Mouse (Mus musculus) heart, postnatal 0 days (tissue): ENCODE results near the gene Nek7. TPM values are rescaled to one million over a fixed set of nuclear protein-coding genes. Genes with fewer than 3 reads are reported as not detected.

Source experiments
- ATAC-seq: fragments of 200-750 bp; cut with Nextera tagmentation; 2 replicates; pipeline ENCODE4 v1.8.0; 2017; ENCODE audit warnings: low read depth, moderate number of reproducible peaks, moderate library complexity; ENCODE audit not compliant: insufficient read depth
- DNase-seq: peaks from one replicate; pipeline ENCODE4 v3.0.0-alpha.2; 2016; ENCODE audit warnings: low spot score
- H3K27ac ChIP-seq: fragments of 300-500 bp; sonication (generic); 2 replicates; pipeline ENCODE4 v1.5.1; 2014; ENCODE audit warnings: low read depth, mild to moderate bottlenecking
- H3K27me3 ChIP-seq: fragments of 300-500 bp; sonication (generic); 2 replicates; pipeline ENCODE4 v1.6.1; 2014; ENCODE audit warnings: low read length, mixed read lengths; ENCODE audit not compliant: control insufficient read depth, insufficient read depth
- H3K36me3 ChIP-seq: fragments of 300-500 bp; sonication (generic); replicated peaks from 2 replicates; pipeline ENCODE4 v1.6.1; 2014; ENCODE audit warnings: low read length, mixed read lengths; ENCODE audit not compliant: control insufficient read depth, insufficient read depth
- H3K4me1 ChIP-seq: fragments of 300-500 bp; sonication (generic); 2 replicates; pipeline ENCODE4 v1.6.1; 2014; ENCODE audit warnings: antibody characterized with exemption; ENCODE audit not compliant: control insufficient read depth, insufficient read depth
- H3K4me2 ChIP-seq: fragments of 300-500 bp; sonication (generic); 2 replicates; pipeline ENCODE4 v1.6.1; 2014; ENCODE audit warnings: low read depth, mild to moderate bottlenecking, low read length, moderate library complexity
- H3K4me3 ChIP-seq: fragments of 300-500 bp; sonication (generic); 2 replicates; pipeline ENCODE4 v1.5.1; 2014; ENCODE audit warnings: low read depth, low read length
- H3K9ac ChIP-seq: fragments of 300-500 bp; sonication (generic); replicated peaks from 2 replicates; pipeline ENCODE4 v1.6.1; 2014; ENCODE audit warnings: low read depth, low read length, mixed read lengths
- H3K9me3 ChIP-seq: fragments of 300-500 bp; sonication (generic); replicated peaks from 2 replicates; pipeline ENCODE4 v1.6.1; 2016; ENCODE audit warnings: low read length; ENCODE audit not compliant: control insufficient read depth
- CTCF ChIP-seq: IDR thresholded peaks from 2 replicates; pipeline ENCODE4 v1.5.1; 2016; ENCODE audit warnings: antibody characterized with exemption, control low read depth, low read depth
- EP300 ChIP-seq: IDR thresholded peaks from 2 replicates; pipeline ENCODE4 v1.6.1; 2016; ENCODE audit warnings: antibody characterized with exemption, low read depth
- WGBS: fragments of 180-500 bp; shearing (Covaris S2); extraction: QIAGEN DNeasy Blood & Tissue Kit; methylation state at CpG from one replicate; pipeline ENCODE4 v1.1.7; 2014; 5-methylcytosine and 5-hydroxymethylcytosine counted together
- polyA plus RNA-seq: library from polyadenylated mRNA; unstranded; fragments of >200 nt; fragmentation: Nextera tagmentation; extraction: Ambion mirVana; gene quantifications from 2 replicates; pipeline ENCODE4 v1.2.1, GENCODE M21; 2015
- total RNA-seq: library from RNA; depleted of rRNA; stranded (reverse); fragments of >200 nt; gene quantifications from 2 replicates; pipeline ENCODE4 v1.2.3, GENCODE M21; 2014; ENCODE audit warnings: low replicate concordance

Nek7 gene
- total and polyA plus RNA-seq, 2 experiments from 2014 or later: 43.8 to 44.6 TPM

GRCm38 (mm10) chr1:138623870-138624269, 3.9 kb upstream of the Nek7 start:
- Histone ChIP-seq H3K9me3 (no peaks in the 10 kb centered on the region), H3K4me2 (no peak overlapping the region), H3K4me3 (no peak overlapping the region), H3K27me3 (no peaks in the 10 kb centered on the region), H3K27ac (no peak overlapping the region), H3K4me1 (no peaks in the 10 kb centered on the region), H3K9ac (no peak overlapping the region), H3K36me3 (no peaks in the 10 kb centered on the region)
- ATAC-seq (no peak), DNase-seq (no peak)
- TF ChIP-seq CTCF: no peak
- no peak for TF ChIP-seq EP300
- 74% methylated on average over 1 of the region's 1 CpGs for WGBS

GRCm38 (mm10) chr1:138622831-138623230, 2.9 kb upstream of the Nek7 start:
- DNase-seq (no peak), ATAC-seq (no peak)
- no peak for TF ChIP-seq EP300
- TF ChIP-seq CTCF: no peak
- Histone ChIP-seq H3K36me3 (no peaks in the 10 kb centered on the region), H3K4me3 (no peak overlapping the region), H3K27me3 (no peaks in the 10 kb centered on the region), H3K4me1 (peaks cover 5% of the 10 kb centered on the region; the same call in 1 of the 2 replicates), H3K9me3 (no peaks in the 10 kb centered on the region), H3K4me2 (no peak overlapping the region), H3K27ac (no peak overlapping the region), H3K9ac (no peak overlapping the region)
- WGBS: 67% methylated on average over 5 of the region's 5 CpGs

- no peak overlapping the region for H3K27ac ChIP-seq
- no peaks in the 10 kb centered on the region for H3K36me3 ChIP-seq
- ATAC-seq (no peak), DNase-seq (peak; percentile 44)
- H3K9me3 ChIP-seq: no peaks in the 10 kb centered on the region
- WGBS: 32% methylated on average over 3 of the region's 3 CpGs
- no peaks in the 10 kb centered on the region for H3K27me3 ChIP-seq
- no peak overlapping the region for H3K9ac ChIP-seq
- H3K4me1 ChIP-seq: peaks cover 5% of the 10 kb centered on the region; the same call in 1 of the 2 replicates
- H3K4me3 ChIP-seq: no peak overlapping the region
- no peak overlapping the region for H3K4me2 ChIP-seq
- TF ChIP-seq CTCF (no peak), EP300 (no peak)
Measured at GRCm38 (mm10) chr1:138622431-138622830, 2.5 kb upstream of the Nek7 start.

GRCm38 (mm10) chr1:138619114-138619971, 598 bp downstream of the Nek7 start:
- Histone ChIP-seq H3K36me3 (no peaks in the 10 kb centered on the region), H3K4me3 (peak overlapping the region; percentile 97), H3K9ac (peak overlapping the region; percentile 89), H3K9me3 (no peaks in the 10 kb centered on the region), H3K4me1 (peaks cover 22% of the 10 kb centered on the region; the same call in 1 of the 2 replicates), H3K27ac (peak overlapping the region; percentile 99), H3K4me2 (peak overlapping the region; percentile 88), H3K27me3 (no peaks in the 10 kb centered on the region)
- DNase-seq (peak; percentile 95), ATAC-seq (peak; percentile 92)
- no peak for TF ChIP-seq CTCF
- TF ChIP-seq EP300: no peak
- WGBS: under 1% methylated on average over 81 of the region's 83 CpGs

GRCm38 (mm10) chr1:138618012-138618354, 2.0 kb downstream of the Nek7 start:
- H3K36me3 ChIP-seq: no peaks in the 10 kb centered on the region
- peak overlapping the region; percentile 43 for H3K9ac ChIP-seq
- peaks cover 23% of the 10 kb centered on the region; the same call in 1 of the 2 replicates for H3K4me1 ChIP-seq
- WGBS: under 1% methylated on average over 11 of the region's 11 CpGs
- ATAC-seq (peak; percentile 84), DNase-seq (peak; percentile 93)
- peak overlapping the region; percentile 99 for H3K27ac ChIP-seq
- TF ChIP-seq EP300 (no peak), CTCF (no peak; the same call in 1 of the 2 replicates)
- peak overlapping the region; percentile 88 for H3K4me2 ChIP-seq
- H3K9me3 ChIP-seq: no peaks in the 10 kb centered on the region
- peak overlapping the region; percentile 97 for H3K4me3 ChIP-seq
- no peaks in the 10 kb centered on the region for H3K27me3 ChIP-seq
